Mouse (Mus musculus) skeletal muscle tissue, postnatal 0 days (tissue): ENCODE results near the gene Tbc1d12. TPM values are rescaled to one million over a fixed set of nuclear protein-coding genes. Genes with fewer than 3 reads are reported as not detected.

Experiments used
- polyA plus RNA-seq: library from polyadenylated mRNA; unstranded; fragments of >200 nt; fragmentation: Nextera tagmentation; extraction: Ambion mirVana; gene quantifications from 2 replicates; pipeline ENCODE4 v1.2.1, GENCODE M21; 2015

Tbc1d12 gene
- polyA plus RNA-seq = 1.4 and 1.8 TPM in 2 replicates

GRCm38 (mm10) chr19:38836438-38837170, at the start of gene Tbc1d12:
TSS of gene Tbc1d12 (plus strand) at chr19:38836579.

GRCm38 (mm10) chr19:38818766-38819426, 17.5 kb upstream of the Tbc1d12 start, which contains the start of gene Noc3l:
TSS of gene Noc3l (minus strand) at chr19:38819237.

GRCm38 (mm10) chr19:38930788-38931565, 94.6 kb downstream of the Tbc1d12 start, which contains the start of gene Hells:
TSS of gene Hells (plus strand) at chr19:38930915.

Other genes with a start within 250 kb of the Tbc1d12 start
- gene Noc3l, start 17.3 kb upstream of the Tbc1d12 start, polyA plus RNA-seq = 2.4 and 2.9 TPM in 2 replicates
- 5.1 and 7.4 TPM in 2 replicates for gene Hells, start 94.3 kb downstream of the Tbc1d12 start, polyA plus RNA-seq
- not detected in 2 replicates for gene Cyp2c55, start 170.4 kb downstream of the Tbc1d12 start, polyA plus RNA-seq
- not detected in 2 replicates for gene Cyp2c65, start 224.4 kb downstream of the Tbc1d12 start, polyA plus RNA-seq